Mouse (Mus musculus) myocyte (in vitro differentiated cells): ENCODE data around the gene Xxylt1. TPM values are rescaled to one million over a fixed set of nuclear protein-coding genes. Genes with fewer than 3 reads are reported as not detected.
A peak's percentile ranks its signal among the peaks of the same experiment; 100 is the strongest.

ENCODE experiments used
- H3K27me3 ChIP-seq: one replicate; pipeline ENCODE4 v1.6.1; 2011; ENCODE audit not compliant: control insufficient read depth, insufficient read depth, insufficient read length
- H3K36me3 ChIP-seq: one replicate; pipeline ENCODE4 v1.6.1; 2011; ENCODE audit not compliant: control insufficient read depth, insufficient read depth
- H3K4me2 ChIP-seq: one replicate; pipeline ENCODE4 v1.6.1; 2011; ENCODE audit warnings: low read depth, control low read depth
- H3K4me3 ChIP-seq: one replicate; pipeline ENCODE4 v1.5.1; 2011; ENCODE audit warnings: mild to moderate bottlenecking, control low read depth, moderate library complexity
- H3K79me2 ChIP-seq: one replicate; pipeline ENCODE4 v1.6.1; 2011; ENCODE audit not compliant: control insufficient read depth, insufficient read depth
- H3ac ChIP-seq: one replicate; pipeline ENCODE4 v1.6.1; 2011; ENCODE audit not compliant: control insufficient read depth, insufficient read length
- CEBPB ChIP-seq: IDR thresholded peaks from 2 replicates; pipeline ENCODE4 v1.6.1; 2011; ENCODE audit warnings: mild to moderate bottlenecking, moderate library complexity; ENCODE audit not compliant: poor library complexity, insufficient read depth, severe bottlenecking
- E2F4 ChIP-seq: IDR thresholded peaks from one replicate; pipeline ENCODE4 v1.6.1; 2011; ENCODE audit warnings: mild to moderate bottlenecking, control low read depth, moderate library complexity; ENCODE audit not compliant: insufficient read depth
- MAX ChIP-seq: IDR thresholded peaks from one replicate; pipeline ENCODE4 v1.6.1; 2011; ENCODE audit warnings: low read depth, mild to moderate bottlenecking, control low read depth
- MYOD1 ChIP-seq, 3 experiments: IDR thresholded peaks; one replicate each; pipeline ENCODE4 v1.6.1; 2011; ENCODE audit warnings: control low read depth in 2 of 3, low read depth in 2 of 3, mild to moderate bottlenecking in 2 of 3, moderate library complexity in 1 of 3; ENCODE audit not compliant: insufficient read length in 2 of 3, control insufficient read depth in 1 of 3
- MYOG ChIP-seq, 3 experiments: IDR thresholded peaks; one replicate each; pipeline ENCODE4 v1.6.1; 2011; ENCODE audit warnings: control low read depth in 2 of 3, low read depth in 2 of 3, mild to moderate bottlenecking in 2 of 3; ENCODE audit not compliant: insufficient read length in 2 of 3, control insufficient read depth in 1 of 3, insufficient read depth in 1 of 3
- POLR2A ChIP-seq: IDR thresholded peaks from one replicate; pipeline ENCODE4 v1.6.1; 2011; ENCODE audit warnings: low read depth, mild to moderate bottlenecking, control low read depth, moderate library complexity; ENCODE audit not compliant: insufficient read length
- POLR2AphosphoS2 ChIP-seq: IDR thresholded peaks from one replicate; pipeline ENCODE4 v1.6.1; 2011; ENCODE audit warnings: low read depth, control low read depth; ENCODE audit not compliant: insufficient read length
- REST ChIP-seq: IDR thresholded peaks from one replicate; pipeline ENCODE4 v1.6.1; 2011; ENCODE audit warnings: mild to moderate bottlenecking, control low read depth, moderate library complexity; ENCODE audit not compliant: insufficient read depth, insufficient read length
- SRF ChIP-seq: IDR thresholded peaks from one replicate; pipeline ENCODE4 v1.6.1; 2011; ENCODE audit warnings: low read depth; ENCODE audit not compliant: control insufficient read depth, insufficient read length
- TCF12 ChIP-seq: IDR thresholded peaks from one replicate; pipeline ENCODE4 v1.6.1; 2011; ENCODE audit warnings: mild to moderate bottlenecking, control low read depth; ENCODE audit not compliant: poor library complexity, insufficient read depth, severe bottlenecking
- TCF3 ChIP-seq: IDR thresholded peaks from one replicate; pipeline ENCODE4 v1.6.1; 2011; ENCODE audit warnings: low read depth, control low read depth; ENCODE audit not compliant: insufficient read length
- USF1 ChIP-seq: IDR thresholded peaks from one replicate; pipeline ENCODE4 v1.6.1; 2011; ENCODE audit warnings: low read depth, mild to moderate bottlenecking, control low read depth, moderate library complexity
- polyA plus RNA-seq: library from polyadenylated mRNA; unstranded; fragments of >200 nt; fragmentation: generic; extraction: Trizol; gene quantifications from one replicate; pipeline ENCODE4 v1.2.1, GENCODE M21; 2012; ENCODE audit warnings: missing spikeins

Gene Xxylt1
- polyA plus RNA-seq, 1 experiment = 7.6 TPM

DNA sequence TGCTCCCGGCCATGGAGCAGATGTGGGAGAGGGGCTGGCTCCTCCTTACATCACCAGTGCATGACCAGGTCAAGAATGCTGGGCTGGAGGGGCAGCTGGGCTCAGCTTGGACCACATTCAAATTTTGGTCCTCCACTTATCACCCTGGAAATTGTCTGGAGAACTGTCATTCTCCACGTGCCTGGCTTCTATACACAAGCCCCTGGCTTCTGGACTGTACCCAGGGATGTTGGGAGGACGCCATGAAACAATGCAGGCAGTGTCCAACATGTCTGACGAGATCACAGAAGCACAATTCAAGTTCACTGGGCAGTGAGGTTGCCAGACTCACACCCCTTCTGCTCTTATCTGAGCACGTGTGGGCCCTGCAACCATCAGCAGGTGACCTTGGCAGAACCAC lies 114.5 kb downstream of the Xxylt1 start:
- Histone ChIP-seq H3ac (no peak overlapping the region), H3K79me2 (no peaks in the 10 kb centered on the region), H3K4me2 (no peak overlapping the region), H3K4me3 (no peak overlapping the region), H3K36me3 (no peaks in the 10 kb centered on the region), H3K27me3 (no peaks in the 10 kb centered on the region)
- TF ChIP-seq CEBPB (no peak), POLR2A (no peak), POLR2AphosphoS2 (no peak), REST (no peak), USF1 (no peak), TCF3 (no peak), SRF (no peak), MAX (no peak), E2F4 (no peak), MYOG (IDR thresholded peaks at IDR 0.05; ENCODE audit: control insufficient read depth in 1 of 3, insufficient read depth in 1 of 3, insufficient read length in 2 of 3, low read depth in 2 of 3) (no peak), TCF12 (no peak), MYOD1 (IDR thresholded peaks at IDR 0.05; ENCODE audit: control insufficient read depth in 1 of 3, insufficient read length in 2 of 3, low read depth in 2 of 3) (no peak)

DNA sequence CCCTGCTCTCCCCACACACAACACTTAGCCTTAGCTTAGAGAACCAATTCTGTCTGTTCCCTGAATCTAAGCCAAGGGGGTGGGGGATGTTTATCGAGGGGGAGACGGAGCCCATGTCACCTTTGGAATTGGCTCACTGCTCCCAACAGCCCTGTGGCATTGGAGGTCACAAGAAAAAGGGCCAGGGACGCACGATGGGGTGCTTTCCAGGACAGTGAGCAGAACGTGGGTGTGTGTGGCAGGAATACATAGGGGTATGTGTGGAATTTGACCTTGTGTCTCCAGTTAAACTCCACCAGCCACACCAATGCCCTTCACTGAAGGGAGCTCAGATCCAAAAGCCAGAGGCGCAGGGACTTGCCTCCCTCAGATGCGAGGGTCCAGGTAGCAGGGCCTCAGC lies 116.3 kb downstream of the Xxylt1 start:
- no peak overlapping the region for H3K4me2 ChIP-seq
- no peak overlapping the region for H3ac ChIP-seq
- H3K27me3 ChIP-seq = no peaks in the 10 kb centered on the region
- H3K79me2 ChIP-seq = no peaks in the 10 kb centered on the region
- no peak overlapping the region for H3K4me3 ChIP-seq
- H3K36me3 ChIP-seq = no peaks in the 10 kb centered on the region
- TF ChIP-seq MAX (no peak), POLR2A (no peak), MYOD1 (IDR thresholded peaks at IDR 0.05; ENCODE audit: control insufficient read depth in 1 of 3, insufficient read length in 2 of 3, low read depth in 2 of 3) (no peak), USF1 (no peak), POLR2AphosphoS2 (no peak), TCF3 (no peak), SRF (no peak), TCF12 (no peak), E2F4 (no peak), CEBPB (no peak), REST (no peak), MYOG (IDR thresholded peaks at IDR 0.05; ENCODE audit: control insufficient read depth in 1 of 3, insufficient read depth in 1 of 3, insufficient read length in 2 of 3, low read depth in 2 of 3) (no peak)

DNA sequence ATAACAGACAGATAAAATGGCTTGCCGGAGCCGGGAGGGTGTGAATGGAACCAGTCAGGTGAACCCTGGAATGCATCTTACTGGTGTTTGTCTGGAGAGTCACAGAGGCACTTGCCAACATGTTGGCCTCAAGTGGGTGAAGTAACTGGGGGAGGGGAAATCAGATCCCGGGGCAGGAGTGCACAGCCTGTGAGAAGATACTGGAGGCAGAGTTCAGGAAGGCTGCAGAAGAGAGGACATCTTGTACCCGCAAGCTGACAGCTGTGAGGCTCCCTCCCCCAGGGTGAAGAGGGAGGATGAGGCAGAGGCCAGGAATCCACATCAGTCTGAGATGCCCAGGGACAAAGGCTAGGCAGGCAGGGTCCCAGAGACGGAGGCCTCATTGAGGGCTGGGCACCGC lies 116.8 kb downstream of the Xxylt1 start:
- Histone ChIP-seq H3K79me2 (no peaks in the 10 kb centered on the region), H3K4me3 (no peak overlapping the region), H3K27me3 (no peaks in the 10 kb centered on the region), H3ac (no peak overlapping the region), H3K36me3 (no peaks in the 10 kb centered on the region), H3K4me2 (no peak overlapping the region)
- no peak for TF ChIP-seq SRF
- TF ChIP-seq MYOG (IDR thresholded peaks at IDR 0.05; ENCODE audit: control insufficient read depth in 1 of 3, insufficient read depth in 1 of 3, insufficient read length in 2 of 3, low read depth in 2 of 3) = peak in 1 of 3 experiments; percentile 52
- peak in 2 of 3 experiments; percentile 63 to 76 for TF ChIP-seq MYOD1 (IDR thresholded peaks at IDR 0.05; ENCODE audit: control insufficient read depth in 1 of 3, insufficient read length in 2 of 3, low read depth in 2 of 3)

DNA sequence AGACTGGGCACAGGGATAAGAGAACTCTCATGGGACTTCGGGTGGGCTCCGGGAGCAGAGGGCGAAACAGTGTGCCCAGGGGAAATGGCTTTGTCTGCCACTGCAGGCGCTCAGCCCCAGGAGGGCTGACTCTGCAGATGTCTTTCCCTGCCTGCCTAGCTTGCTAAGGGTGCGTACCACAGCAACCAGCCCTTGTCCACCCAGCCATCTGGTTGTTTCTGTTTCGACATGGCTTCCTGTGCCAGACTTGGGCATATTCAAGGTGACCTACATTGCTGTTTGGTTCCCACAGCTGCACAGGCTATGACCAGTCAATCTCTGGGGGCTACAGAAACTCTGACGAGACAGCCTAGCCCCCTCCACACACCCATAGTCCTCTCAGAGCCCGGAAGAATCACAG lies 118.7 kb downstream of the Xxylt1 start:
- H3K36me3 ChIP-seq = no peaks in the 10 kb centered on the region
- H3K79me2 ChIP-seq = no peaks in the 10 kb centered on the region
- H3ac ChIP-seq = no peak overlapping the region
- no peaks in the 10 kb centered on the region for H3K27me3 ChIP-seq
- TF ChIP-seq REST (no peak), E2F4 (no peak), MYOG (IDR thresholded peaks at IDR 0.05; ENCODE audit: control insufficient read depth in 1 of 3, insufficient read depth in 1 of 3, insufficient read length in 2 of 3, low read depth in 2 of 3) (no peak), SRF (no peak), CEBPB (no peak), TCF12 (no peak), MYOD1 (IDR thresholded peaks at IDR 0.05; ENCODE audit: control insufficient read depth in 1 of 3, insufficient read length in 2 of 3, low read depth in 2 of 3) (no peak), TCF3 (no peak), POLR2A (no peak), MAX (no peak), USF1 (no peak), POLR2AphosphoS2 (no peak)
- no peak overlapping the region for H3K4me2 ChIP-seq
- H3K4me3 ChIP-seq = no peak overlapping the region

DNA sequence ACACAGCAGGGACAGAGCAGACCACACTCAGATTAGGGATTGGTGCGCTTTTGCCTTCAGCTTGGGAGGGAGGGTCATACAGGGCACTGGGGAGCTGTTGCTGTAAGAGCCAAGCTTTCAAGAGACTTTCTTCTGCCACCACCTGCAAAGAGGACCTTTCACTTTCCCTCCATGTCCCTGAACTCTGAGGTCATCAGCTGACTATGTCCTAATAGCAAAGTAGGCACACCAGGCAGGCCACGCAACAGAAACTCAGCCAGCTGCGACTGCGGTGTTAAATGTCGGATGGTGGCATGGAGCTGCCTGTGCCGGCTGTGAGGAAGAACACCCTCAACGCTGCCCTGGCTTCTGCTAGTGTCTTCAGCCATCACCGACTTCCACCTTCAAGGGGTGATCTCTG lies 120.1 kb downstream of the Xxylt1 start:
- H3K4me2 ChIP-seq = no peak overlapping the region
- TF ChIP-seq SRF (no peak), POLR2A (no peak)
- no peaks in the 10 kb centered on the region for H3K79me2 ChIP-seq
- no peak overlapping the region for H3K4me3 ChIP-seq
- H3K36me3 ChIP-seq = no peaks in the 10 kb centered on the region
- H3ac ChIP-seq = no peak overlapping the region
- no peaks in the 10 kb centered on the region for H3K27me3 ChIP-seq
